Mouse (Mus musculus) left cerebral cortex, adult 18-20 months (tissue): ENCODE results near the gene Tff1. TPM values are rescaled to one million over a fixed set of nuclear protein-coding genes. Genes with fewer than 3 reads are reported as not detected.

Source experiments
- DNase-seq, 2 experiments: peaks; one replicate each; pipeline ENCODE4 v3.0.0; 2021 to 2022; ENCODE audit warnings: low spot score in 2 of 2, mixed read lengths in 1 of 2
- long read RNA-seq, 2 experiments: library from polyadenylated mRNA; stranded (forward); transcript quantifications; one replicate each; pipeline ENCODE4 v2.0.0; 2021
- total RNA-seq, 2 experiments: library from RNA; stranded (reverse); gene quantifications; 2 replicates each; pipeline ENCODE4 v1.2.3; 2021

The Tff1 gene
- total RNA-seq, result not detected
- long read RNA-seq, experiment 1, result 0 reads
- long read RNA-seq, experiment 2, result 0 reads

DNA sequence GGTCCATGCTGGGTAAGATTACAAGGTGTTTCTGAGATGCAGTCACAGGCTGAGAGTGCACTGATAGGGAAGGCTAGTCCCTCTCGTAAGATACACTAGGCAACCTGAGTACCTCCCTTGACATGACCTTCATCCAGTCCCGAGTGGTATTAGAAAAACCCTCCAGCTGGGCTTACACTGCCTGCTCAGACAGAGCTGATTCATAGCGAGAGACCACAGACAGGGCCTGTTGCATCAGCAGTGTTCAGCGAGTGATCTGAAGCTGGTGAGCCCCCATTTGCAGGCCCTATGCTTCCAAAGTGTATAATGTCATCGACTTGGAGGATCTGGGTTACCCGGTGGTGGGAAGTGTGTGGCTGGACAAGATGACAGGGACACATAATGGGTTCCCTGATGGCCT lies at the start of gene Tff1:
Gene Tff1 (minus strand): TSS at position 151 of the 400 bp plus-strand sequence.
- no peak for DNase-seq

DNA sequence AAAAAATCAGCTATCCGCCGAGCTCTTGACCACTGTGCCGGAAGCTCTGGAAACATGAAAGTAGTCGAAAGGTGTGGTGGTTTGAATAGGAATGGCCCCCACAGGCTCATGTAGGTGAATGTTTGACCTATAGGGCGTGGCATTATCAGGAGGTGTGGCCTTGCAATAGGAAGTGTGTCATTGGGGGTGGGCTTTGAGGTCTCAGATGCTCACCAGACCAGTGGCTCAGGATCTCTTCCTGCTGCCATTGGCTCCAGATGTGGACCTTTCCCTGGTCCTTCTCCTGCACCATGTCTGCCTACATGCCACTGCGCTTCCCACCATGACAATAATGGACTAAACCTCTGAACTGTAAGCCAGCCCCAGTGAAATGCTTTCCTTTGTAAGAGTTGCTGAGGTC lies 46.8 kb upstream of the Tff1 start:
- no peak for DNase-seq

DNA sequence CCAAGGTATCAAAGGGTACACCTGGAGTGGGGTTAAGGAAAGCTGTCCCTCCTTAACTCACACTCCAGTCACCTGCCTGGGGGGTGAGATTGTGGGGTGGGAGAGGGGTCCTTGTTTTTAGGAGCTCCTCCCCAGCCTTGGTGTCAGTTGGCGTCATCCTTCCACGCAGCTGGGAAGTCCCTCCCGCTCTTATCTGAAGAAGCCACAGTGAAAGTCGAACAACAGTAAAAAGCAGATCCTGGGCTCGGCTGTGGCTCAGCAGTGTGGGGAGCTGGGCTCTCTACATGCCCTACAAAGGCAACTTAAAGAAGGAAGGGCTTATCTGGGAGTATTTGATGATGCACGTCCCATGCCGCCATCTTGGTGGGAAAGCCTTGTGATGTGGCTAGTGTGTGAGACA lies 45.2 kb upstream of the Tff1 start:
- no peak for DNase-seq

DNA sequence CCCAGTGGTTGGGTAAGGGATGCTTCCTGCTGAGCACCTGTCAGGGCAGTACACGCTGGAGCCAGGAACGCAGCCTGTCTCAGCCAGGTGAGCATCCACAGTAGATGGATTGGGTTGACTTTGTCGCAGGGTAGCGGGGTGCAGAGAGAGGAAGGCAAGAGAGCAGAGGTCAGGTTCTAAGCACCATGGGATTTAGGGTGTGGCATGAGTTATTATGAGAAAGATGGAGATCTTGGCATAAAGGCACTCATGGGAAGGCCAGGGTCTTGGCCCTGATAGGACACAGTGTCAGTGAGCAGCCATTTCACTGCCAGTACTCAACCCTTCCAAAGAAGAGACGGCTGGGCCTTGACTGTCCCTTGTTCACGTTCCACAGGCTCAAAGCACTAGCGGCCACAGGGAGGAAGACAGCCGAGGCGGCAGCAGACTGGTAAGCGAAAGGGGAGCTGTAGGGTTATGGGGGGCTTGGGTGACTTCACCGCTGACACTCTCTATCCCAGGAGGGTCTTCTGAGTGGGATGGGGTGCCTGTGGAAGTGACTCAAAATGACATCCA lies 44.4 kb upstream of the Tff1 start:
- no peak for DNase-seq

DNA sequence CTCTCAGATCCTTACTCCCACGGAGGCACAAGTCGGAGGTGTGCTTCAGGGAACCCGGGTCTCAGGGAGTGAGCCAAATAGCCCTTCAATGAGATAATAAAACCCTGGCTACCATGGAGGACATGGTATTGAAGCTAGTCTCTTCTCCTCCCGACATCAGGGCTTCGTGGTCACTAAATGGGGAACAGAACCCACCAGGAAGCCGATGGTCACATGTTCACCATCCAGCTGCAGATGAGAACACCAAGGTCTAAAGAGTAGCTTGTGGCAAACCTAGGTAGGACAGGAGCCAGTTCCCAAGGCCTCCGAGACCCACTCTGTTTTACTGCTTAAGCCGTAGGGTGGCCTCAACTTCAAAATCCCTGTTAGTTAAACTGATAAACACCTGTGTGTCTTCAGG lies 43.6 kb upstream of the Tff1 start:
- DNase-seq, result no peak

DNA sequence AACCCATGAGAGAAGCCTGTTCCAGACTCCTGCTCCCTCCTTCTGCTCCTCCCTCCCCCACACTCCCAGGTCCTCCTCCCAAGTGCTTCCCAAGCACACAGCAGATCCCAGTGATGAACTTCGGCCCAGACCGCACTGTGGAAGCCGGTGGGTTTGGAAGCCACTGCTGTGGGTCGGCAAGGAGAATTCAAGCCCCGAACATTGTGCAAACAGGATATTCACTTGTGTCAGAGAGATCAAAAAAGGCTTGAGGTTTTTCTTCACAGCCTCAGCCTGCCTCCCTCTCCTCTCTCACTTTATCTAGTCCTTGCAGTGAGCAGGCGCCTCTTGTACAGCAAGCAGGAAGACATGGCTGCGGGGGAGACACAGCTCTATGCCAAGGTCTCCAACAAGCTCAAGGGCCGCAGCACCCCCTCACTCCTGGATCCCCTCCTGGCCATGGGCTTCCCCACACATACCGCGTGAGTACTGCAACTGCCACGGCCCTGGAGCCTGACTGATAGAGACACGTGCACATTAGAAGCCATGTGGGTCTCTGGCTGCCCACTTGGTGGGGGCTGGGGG lies 42.8 kb upstream of the Tff1 start, which contains the start of gene Ubash3a:
Gene Ubash3a (plus strand): TSS at position 103 of the 564 bp plus-strand sequence.
- no peak for DNase-seq

DNA sequence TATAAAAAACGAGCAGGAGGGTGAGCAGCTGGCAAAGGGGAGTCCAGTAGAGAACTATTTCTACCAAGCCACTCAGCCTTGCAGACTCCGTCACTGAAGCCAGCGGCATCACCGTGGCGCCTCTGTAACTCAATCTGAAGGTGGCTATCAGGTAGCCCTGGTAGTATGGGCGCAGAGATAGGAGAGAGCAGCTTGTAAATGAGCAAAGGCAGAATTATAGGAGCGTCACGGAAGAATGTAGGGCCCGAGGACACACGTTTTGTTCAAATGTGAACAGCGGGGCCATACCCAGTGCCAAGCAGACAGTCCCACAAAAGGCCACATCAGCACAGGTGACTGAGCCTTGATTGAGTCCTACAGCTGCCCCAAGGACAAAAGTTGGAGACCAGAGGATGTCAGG lies 33.8 kb upstream of the Tff1 start, which contains the start of gene Tmprss3:
Gene Tmprss3 (minus strand): TSS at position 101 of the 400 bp plus-strand sequence.
- DNase-seq, result no peak

DNA sequence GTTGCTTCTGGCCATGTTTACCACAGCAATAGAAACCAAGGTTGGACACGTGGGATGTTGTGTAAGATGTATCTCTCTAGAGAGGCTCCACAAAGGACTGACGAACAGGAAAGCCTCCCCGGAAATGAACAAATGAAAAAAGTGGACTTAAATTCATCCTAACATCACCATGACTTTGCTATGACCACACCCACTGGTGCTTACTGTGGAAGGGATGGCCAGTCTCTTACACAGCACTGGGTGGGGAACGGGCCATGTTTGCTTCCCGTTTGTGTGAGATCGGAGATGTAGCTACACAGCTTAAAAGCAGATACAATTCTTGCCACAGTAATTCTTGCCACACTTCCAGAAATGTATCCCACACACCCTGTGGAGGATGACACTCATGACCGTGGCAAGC lies 31.2 kb upstream of the Tff1 start:
- no peak for DNase-seq

DNA sequence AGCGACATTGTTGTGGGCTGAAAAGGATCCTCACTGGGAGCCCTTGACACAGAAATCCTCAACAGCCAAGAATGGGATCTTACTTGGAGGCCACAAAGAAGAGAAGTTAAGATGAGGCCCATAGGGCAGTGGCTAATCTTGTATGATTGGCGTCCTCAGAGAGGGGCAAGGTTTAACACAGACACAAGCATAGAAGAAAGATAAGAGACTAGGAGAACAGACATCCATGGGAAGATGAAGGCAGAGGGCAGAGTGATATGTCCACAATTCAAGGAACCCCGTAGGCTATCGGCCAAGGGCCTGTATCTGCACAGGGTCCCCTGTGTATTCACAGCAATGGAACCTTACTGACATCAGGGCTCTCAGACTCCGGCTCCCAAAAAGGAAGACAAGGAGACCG lies 30.1 kb upstream of the Tff1 start:
- DNase-seq, result no peak

DNA sequence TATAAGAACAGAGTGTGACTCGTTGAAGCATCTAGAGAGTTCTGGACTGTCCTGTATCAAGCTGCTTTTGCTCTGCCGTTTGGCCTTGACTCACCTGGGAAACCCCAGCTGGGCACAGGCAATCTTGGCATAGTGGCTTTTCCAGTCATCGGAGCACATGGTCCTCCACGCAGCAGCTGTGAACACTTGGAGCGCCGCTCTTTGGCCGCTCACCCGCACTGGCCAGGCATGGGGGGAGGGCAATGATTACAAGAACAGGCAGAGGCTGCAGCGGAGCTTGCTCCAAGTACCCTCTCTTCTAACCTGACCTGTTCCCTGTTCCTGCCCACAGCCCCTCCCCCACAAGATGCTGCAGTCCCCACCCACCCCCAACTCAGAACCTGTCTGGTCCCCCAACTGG lies 28.3 kb upstream of the Tff1 start:
- no peak for DNase-seq

DNA sequence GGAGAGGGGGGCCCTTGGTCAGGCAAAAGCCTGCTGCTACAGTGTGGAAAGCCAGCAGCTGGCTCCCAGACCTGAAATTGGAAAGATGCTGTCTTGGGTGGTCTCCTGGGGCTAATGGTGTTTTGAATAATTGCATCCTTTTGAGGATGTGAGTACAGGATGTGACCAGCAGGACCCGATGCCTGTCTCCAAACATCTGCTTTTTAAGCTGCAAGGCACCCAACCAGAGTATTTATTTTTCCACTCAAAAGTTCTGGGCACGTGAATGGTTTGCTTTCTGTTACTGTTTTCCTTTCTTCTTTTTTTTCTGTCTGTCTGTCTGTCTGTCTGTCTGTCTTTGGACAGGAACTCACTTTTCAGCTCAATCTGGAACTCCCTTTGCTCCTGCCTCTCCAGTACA lies 27.6 kb upstream of the Tff1 start:
- DNase-seq, result no peak

DNA sequence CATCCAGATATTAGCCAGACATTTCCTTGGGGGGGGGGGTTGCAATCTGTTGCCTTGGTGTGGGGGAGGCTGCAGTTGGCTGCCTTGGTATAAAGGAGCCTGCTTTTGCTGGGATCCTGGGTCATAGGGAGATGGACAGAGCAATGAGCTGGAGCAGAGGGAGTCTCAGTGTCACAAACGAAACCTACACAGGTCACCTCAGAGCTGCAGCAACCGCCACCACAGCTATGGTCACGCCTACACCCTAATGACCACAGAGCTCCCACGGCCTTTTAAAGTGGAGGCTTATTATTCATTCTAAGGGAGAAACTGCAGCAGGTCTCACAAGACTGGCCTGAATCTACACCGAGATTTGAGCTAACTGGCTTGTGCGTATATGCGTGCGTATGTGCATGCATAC lies 26.7 kb upstream of the Tff1 start:
- DNase-seq, result no peak

DNA sequence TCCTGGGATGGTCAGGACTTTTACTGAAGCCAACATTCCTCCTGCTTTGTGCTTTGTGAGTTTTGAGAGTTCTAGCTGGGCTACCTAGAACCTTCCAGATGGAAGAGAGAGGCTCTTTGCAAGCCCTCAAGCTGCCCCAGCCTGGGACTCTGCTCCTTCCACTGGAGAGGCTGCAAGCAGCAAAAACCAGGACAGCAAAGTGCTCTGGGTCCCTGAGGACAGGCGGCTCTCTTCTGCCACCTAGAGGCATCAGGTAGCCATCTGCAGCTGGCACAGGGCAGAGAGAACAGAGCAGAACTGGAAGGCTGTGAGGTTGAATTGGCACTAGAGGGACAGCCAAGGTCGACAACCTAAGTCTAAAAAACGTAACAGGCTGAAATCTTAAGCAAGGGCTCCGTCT lies 22.3 kb upstream of the Tff1 start:
- DNase-seq, result peak; percentile 74 to 75

DNA sequence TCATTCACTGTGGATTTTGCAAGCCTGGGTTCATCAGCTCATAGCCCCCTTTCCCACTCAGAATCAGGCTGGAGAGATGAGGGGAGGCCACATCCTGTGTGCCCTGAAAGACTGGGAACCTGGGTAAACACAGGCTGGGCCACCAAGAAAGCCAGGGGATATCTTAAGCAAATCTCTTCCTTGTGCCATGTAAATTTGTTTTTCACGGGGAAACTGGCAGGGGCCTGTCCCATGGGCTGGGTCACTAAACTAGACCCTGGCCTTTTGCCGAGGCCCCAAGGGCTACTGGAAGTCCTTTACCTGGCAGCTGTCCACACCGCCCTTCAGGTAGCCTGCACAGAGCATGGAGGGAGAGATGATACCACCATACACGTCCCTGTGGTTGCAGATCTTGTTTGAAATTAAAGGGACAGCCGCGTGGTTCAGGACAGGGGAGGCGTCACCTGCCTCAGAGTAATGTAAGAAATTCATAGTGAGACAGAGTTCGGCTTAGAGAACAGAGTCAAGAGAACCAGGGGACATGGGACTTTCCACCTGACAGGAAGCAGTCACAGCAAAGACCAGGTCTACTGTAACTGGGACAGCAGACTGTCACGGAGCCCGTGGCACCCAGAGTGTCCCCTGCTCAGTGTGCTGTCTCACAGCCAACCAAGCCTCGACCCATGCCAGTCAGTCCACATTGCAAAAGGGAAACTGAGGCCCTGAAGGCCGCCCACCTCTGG lies 19.4 kb upstream of the Tff1 start:
- no peak for DNase-seq

DNA sequence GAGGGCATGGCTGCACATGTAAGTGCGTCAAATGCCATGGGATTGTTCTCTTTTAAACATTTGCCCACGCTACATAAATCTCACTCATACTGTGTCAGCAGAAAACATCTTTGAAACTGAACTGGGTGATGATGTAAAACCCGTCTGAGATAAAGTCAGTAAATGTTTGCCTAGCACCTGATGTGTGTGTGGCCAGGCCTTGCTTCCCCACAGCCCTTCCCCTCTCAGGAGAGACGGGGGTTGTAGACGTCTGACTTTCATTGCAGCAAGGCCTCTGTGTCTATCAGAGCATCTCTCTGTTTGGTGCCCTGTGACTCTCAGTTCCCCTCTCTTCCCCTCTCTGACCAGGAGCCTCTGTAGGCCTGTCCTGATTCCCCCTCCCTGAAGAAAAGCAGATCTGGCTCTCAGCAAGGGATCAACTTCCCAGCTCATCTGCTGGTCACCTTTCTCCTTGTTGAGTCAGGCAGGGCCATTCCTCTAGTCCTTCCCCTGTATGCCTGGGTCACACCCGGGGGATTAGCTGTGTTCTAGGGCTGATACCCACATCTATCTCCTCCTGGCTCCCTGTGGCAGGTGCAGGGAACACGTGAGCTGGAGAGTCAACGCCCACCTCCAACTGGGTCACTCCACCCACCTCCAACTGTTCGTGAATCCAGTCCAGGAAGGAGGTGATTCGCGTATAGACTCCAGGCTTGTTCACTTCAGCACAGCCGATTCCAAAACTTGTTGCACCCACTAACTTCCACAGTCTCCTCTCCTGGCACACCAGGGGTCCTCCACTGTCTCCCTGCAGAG lies 18.3 kb upstream of the Tff1 start:
- peak; percentile 27 to 38 for DNase-seq

DNA sequence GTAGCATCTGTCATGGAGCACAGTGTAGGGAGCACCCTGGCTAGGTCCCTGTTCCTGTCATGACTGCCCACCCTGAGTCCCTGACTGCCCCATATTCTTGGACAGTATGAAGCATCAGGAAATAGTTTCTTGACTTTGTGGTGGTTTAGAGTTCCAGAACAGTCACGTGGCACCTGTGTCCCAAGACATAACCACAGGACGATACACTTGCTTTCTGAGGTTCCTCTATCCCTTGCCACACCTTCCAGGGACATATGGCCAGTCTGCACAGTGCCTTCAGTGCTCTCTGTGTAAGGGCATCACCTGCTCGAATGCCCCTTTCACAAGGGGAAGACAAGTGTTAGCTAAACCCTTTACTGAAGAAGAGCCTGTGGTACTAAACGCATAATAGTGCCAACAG lies 16.4 kb upstream of the Tff1 start:
- DNase-seq, result no peak

DNA sequence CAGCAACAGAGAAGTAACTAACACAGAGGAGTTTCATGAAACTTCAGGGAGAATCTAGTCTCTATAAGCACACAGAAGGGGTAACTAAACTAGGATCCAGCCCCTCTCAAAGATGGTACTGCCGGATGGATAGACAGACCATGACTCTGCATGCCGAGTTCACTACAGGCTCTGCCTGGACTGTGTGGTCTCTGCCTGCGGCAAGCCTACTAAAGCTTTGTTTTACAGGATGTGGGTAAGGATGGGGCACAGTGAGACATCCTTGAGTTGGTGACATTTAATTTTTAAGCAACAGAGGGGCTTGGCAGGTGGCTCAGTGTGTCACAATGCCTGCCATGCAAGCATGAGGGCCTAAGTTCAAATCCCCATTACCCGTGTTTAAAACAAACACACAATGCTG lies 11.2 kb upstream of the Tff1 start:
- no peak for DNase-seq

DNA sequence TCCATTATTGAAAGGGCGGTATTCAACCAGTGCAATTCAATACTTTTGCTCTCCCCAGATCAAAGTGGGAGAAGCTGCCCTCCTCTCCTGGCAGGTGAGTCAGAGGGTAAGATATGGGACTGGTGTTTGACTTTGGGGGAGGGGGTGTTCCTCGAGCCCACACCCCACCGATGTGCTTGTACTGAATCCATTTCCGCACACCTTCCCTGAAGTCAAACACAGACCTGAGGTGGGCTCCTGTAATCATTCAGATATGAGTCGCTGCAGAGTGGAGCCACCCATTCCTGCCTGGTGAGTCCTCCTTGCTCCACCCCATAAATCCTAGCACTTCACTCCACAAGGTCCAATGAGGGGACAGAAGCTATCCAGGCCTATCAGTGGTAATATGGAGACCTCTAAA lies 4.7 kb upstream of the Tff1 start:
- no peak for DNase-seq

DNA sequence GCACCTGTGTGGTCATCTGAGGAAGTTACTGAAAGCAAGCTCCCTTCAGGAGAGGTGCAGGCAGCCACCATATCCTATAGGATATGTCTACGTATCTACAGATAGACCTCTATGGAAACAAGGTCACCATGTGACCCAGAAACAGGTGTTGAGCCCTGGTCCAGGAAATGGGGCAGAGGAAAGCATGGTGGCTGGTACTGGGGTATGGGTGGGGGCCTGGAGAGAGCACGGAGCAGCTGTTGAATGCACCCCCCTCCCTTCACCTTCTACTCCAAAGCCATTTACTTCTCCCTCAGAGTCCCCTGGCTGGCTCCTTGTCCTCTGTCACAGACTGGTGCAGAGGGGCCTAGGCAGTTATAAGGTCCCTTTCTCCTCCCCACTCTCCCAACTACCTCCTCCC lies 1.3 kb downstream of the Tff1 start:
- DNase-seq, result no peak

DNA sequence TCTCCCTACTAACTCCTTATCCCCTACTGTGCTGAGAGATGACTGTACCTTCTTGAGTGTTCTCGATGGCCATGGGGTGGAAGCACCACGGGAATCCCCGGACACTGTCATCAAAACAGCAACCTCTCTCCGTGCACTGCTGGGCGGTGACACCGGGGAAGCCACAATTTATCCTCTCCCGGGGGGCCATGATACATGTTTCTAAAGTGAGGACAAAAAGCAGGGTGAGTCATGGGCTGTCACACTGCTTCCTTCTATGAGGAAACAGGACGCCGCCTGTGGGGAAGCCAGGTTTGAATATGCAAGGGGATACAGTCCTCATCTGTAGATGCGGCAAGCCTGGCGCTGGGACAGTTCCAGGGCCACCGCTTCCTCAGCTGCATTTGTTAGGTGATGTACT lies 2.5 kb downstream of the Tff1 start:
- DNase-seq, result no peak

DNA sequence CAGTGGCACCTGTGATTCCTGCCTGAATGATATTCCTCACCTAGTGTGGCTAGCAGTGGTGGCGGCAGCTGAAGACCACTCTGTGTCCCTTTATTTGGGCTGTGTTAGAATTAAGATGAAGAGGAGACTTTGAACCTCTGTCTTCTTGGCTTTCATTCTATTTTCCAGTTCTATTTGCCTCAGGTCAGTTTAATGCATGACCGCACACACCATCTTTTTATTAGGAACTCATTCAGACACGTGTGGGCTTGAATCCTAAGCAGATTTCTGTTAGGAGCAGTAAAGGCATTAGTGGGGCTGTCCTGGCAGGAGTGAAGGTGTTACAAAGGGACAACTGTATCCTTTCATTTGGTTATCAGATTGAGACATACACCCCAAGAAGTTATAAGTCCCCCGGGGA lies 4.8 kb downstream of the Tff1 start:
- no peak for DNase-seq

DNA sequence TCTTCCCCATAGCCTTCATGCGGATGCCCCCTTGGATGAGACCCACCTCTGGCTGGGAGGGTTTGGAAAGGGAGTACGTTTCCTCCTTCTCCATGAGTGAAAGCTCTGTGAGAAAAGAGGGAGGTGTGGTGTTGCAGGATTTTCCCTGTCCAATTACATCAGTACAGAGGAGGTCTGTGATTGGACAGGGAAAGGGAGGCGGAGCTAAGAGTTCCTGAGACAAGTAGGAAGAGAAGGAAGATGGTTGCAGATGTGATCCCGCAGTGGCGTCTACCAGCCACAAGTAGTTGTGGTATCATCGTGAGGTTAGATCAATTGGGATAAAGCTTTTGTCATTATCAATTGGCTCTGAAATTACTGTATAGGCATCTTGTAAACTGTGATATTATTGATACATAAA lies 7.2 kb downstream of the Tff1 start:
- DNase-seq, result no peak
